Mouse (Mus musculus): ENCODE results near the gene Gm128.
A peak's percentile ranks its signal among the peaks of the same experiment; 100 is the strongest.

Gene Gm128

DNA sequence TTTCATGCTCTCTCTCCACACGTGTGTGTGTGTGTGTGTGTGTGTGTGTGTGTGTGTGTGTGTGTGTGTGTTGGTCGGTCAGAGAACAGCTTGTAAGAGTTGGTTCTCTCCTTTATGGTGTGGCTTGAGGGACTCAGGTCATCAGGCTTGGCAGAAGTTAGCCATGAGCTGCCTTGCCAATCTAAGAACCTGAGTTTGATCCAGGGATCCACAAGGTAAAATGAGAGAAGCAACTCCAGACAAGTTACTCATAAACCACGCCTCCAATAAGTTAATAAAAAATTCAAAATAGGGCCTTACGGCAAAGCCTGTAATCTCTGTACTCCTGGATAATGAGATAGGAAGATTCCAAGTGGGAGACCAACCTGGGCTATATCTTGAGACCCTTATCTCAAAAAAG lies 33.1 kb downstream of the Gm128 start:
- no peak for ATAC-seq (ENCODE audit: insufficient number of reproducible peaks, low FRiP score, low TSS enrichment)

DNA sequence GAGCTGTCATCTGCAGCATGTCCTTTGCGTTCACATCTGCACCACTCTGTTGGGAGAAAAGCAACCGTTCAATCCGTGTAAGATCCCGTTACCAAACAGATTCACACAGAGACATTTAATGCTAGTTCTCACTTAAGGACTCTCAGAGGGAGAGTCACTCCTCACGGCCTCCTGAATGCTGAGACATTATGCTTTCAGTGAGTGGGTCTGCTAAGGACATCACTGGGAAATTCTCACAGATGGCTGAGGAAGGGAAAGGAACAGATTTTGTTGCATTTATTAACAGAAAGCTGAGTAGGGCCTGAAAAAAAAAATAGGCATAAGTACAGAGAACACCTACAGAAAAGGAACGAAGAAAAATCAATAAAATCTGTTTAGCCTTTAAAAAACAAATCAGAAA lies 37.5 kb downstream of the Gm128 start:
- no peak for ATAC-seq (ENCODE audit: insufficient number of reproducible peaks, low FRiP score, low TSS enrichment)

- ATAC-seq (ENCODE audit: insufficient number of reproducible peaks, low FRiP score, low TSS enrichment) = no peak
Measured at GRCm38 (mm10) chr3:95200562-95200961, 40.8 kb downstream of the Gm128 start.

GRCm38 (mm10) chr3:95200132-95200531 lies 41.3 kb downstream of the Gm128 start:
- ATAC-seq (ENCODE audit: insufficient number of reproducible peaks, low FRiP score, low TSS enrichment) = no peak

- no peak for ATAC-seq (ENCODE audit: insufficient number of reproducible peaks, low FRiP score, low TSS enrichment)
Measured at GRCm38 (mm10) chr3:95199101-95199500, 42.3 kb downstream of the Gm128 start.

GRCm38 (mm10) chr3:95195772-95196171 lies 45.6 kb downstream of the Gm128 start:
- ATAC-seq (ENCODE audit: insufficient number of reproducible peaks, low FRiP score, low TSS enrichment) = no peak

GRCm38 (mm10) chr3:95194721-95195135 lies 46.7 kb downstream of the Gm128 start:
- peak; percentile 36; the same call in 1 of the 2 replicates for ATAC-seq (ENCODE audit: insufficient number of reproducible peaks, low FRiP score, low TSS enrichment)
